ENCODE assay signal across 32 mouse cellular contexts in the genomic region with DNA sequence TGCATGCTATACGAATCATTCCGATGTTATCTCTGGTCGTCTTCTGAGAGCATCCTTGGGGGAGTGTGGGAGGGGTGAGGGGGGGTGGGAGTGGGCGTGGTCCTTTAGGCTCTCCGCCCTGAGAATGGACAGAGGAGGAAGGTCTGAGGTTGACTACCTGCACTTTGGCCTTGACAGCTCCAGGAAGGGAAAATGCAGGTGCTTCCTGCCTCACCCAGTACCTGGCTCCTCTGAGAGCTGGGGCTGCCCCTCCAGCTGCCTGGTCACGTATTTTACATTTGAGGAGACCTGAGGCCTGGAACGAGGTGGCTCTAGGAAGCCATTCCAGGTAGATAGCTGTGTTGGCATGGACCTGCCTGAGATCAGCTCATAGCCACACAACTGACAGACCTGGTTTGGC. TPM values are rescaled to one million over a fixed set of nuclear protein-coding genes. Genes with fewer than 3 reads are reported as not detected.
DNase-seq lines count a peak whose midpoint lies in the region; ATAC-seq and TF ChIP-seq lines count a peak whose summit lies in the region.
"Had no signal": no experiment of that assay in that cellular context is flagged by ENCODE, and none has a peak within 500 bp of the region (broad histone marks: within the 10 kb centered on the region; RNA-seq: fewer than 3 reads in every experiment).

No protein-coding gene starts in this region.

- no peak overlapping the region for H3K9ac ChIP-seq in midbrain, embryonic 11.5 days (ENCODE audit: low read length)
- no peak overlapping the region for H3K9ac ChIP-seq in midbrain, embryonic 14.5 days (replicated peaks; ENCODE audit: low read length)
- no peak overlapping the region for H3K9ac ChIP-seq in CH12.LX (ENCODE audit: insufficient read depth, low read depth)
- H3K9ac ChIP-seq: hindbrain, embryonic 15.5 days; kidney, embryonic 15.5 days; limb, embryonic 12.5 days; liver, postnatal 0 days had no signal

- in situ Hi-C loops in CH12.LX (cut with MboI; ENCODE audit: low pct_ligation_motif_present, low pct_unique_long_range_greater_than_20kb, low sequenced_read_pairs) = no loop called here

- H3K27me3 ChIP-seq in midbrain, embryonic 11.5 days (ENCODE audit: control insufficient read depth, insufficient read depth, low read length) = no peaks in the 10 kb centered on the region
- no peaks in the 10 kb centered on the region for H3K27me3 ChIP-seq in midbrain, embryonic 14.5 days (ENCODE audit: control insufficient read depth, insufficient read depth, low read length)
- peaks cover 25% of the 10 kb centered on the region for H3K27me3 ChIP-seq in CH12.LX (replicated peaks)
- no peaks in the 10 kb centered on the region for H3K27me3 ChIP-seq in small intestine, adult 2 months (ENCODE audit: control insufficient read depth, insufficient read depth, low read length)
- H3K27me3 ChIP-seq: hindbrain, embryonic 15.5 days; kidney, embryonic 15.5 days; limb, embryonic 12.5 days; Patski had no signal

- no peak overlapping the region for H3K27ac ChIP-seq in midbrain, embryonic 11.5 days (ENCODE audit: low read depth, low read length)
- no peak overlapping the region for H3K27ac ChIP-seq in midbrain, embryonic 14.5 days (replicated peaks; ENCODE audit: low read depth, low read length)
- no peak overlapping the region for H3K27ac ChIP-seq in CH12.LX (ENCODE audit: insufficient read depth, low read depth)
- H3K27ac ChIP-seq in small intestine, adult 2 months (ENCODE audit: insufficient read depth, low read depth, low read length) = peak overlapping the region; percentile 99
- H3K27ac ChIP-seq: forebrain, embryonic 10.5 days; hindbrain, embryonic 15.5 days; limb, embryonic 12.5 days; macrophage had no signal

- TF ChIP-seq RAD21 in CH12.LX (IDR thresholded peaks at IDR 0.05; ENCODE audit: low read depth, low read length) = no peak

- no peak for ATAC-seq in midbrain, embryonic 11.5 days (ENCODE audit: low FRiP score)
- ATAC-seq in midbrain, embryonic 14.5 days (ENCODE audit: low FRiP score, low TSS enrichment) = no peak
- ATAC-seq: forebrain, embryonic 16.5 days; liver, postnatal 0 days; lung, postnatal 0 days; Patski had no signal

- no peak for TF ChIP-seq EP300 in CH12.LX (IDR thresholded peaks at IDR 0.05; ENCODE audit: low read length)

- DNase-seq in midbrain, embryonic 11.5 days (ENCODE audit: low spot score, missing footprints) = peak; percentile 44
- DNase-seq in midbrain, embryonic 14.5 days = no peak
- peak; percentile 31 for DNase-seq in CH12.LX (ENCODE audit: extremely low read depth)
- no peak for DNase-seq in urinary bladder, postnatal 10 days (ENCODE audit: low spot score)
- DNase-seq in embryo, embryonic 11 days = no peak
- no peak for DNase-seq in ovary, postnatal 10 days (ENCODE audit: low spot score)
- DNase-seq: adrenal gland, adult 2 months; cerebellum, adult 11 months; cerebellum, postnatal 10 days; gastrocnemius, postnatal 14 days; heart, adult 11 months; layer of hippocampus, postnatal 36 days; liver, postnatal 0 days; right cerebral cortex, adult 18-20 months had no signal

- H3K36me3 ChIP-seq in midbrain, embryonic 11.5 days (ENCODE audit: control insufficient read depth, insufficient read depth, low read length) = no peaks in the 10 kb centered on the region
- H3K36me3 ChIP-seq in midbrain, embryonic 14.5 days (ENCODE audit: control insufficient read depth, insufficient read depth, low read length) = no peaks in the 10 kb centered on the region
- H3K36me3 ChIP-seq in CH12.LX (replicated peaks in 1 of 2; ENCODE audit: control insufficient read depth in 1 of 2, insufficient read depth in 1 of 2, low read length in 1 of 2) = no peaks in the 10 kb centered on the region
- peaks cover 12% of the 10 kb centered on the region for H3K36me3 ChIP-seq in small intestine, adult 2 months (ENCODE audit: control insufficient read depth, insufficient read depth, low read length)
- H3K36me3 ChIP-seq: G1E; hindbrain, embryonic 15.5 days; kidney, embryonic 15.5 days had no signal

- WGBS in midbrain, embryonic 11.5 days = 89% methylated on average over 7 of the region's 7 CpGs
- WGBS in midbrain, embryonic 14.5 days = 90% methylated on average over 7 of the region's 7 CpGs
- 23% methylated on average over 7 of the region's 7 CpGs for WGBS in small intestine, adult 2 months

- TF ChIP-seq POLR2A in CH12.LX (IDR thresholded peaks at IDR 0.05; ENCODE audit: low read depth, low read length) = no peak
- peak; percentile 74 for TF ChIP-seq POLR2A in small intestine, adult 2 months (IDR thresholded peaks at IDR 0.05; ENCODE audit: low read depth, low read length)

- no peaks in the 10 kb centered on the region for H3K9me3 ChIP-seq in midbrain, embryonic 11.5 days (ENCODE audit: control insufficient read depth, low read length)
- no peaks in the 10 kb centered on the region for H3K9me3 ChIP-seq in midbrain, embryonic 14.5 days (ENCODE audit: control insufficient read depth, low read length)
- H3K9me3 ChIP-seq in CH12.LX (replicated peaks; ENCODE audit: low read length) = peaks cover 3% of the 10 kb centered on the region
- H3K9me3 ChIP-seq: G1E; hindbrain, embryonic 15.5 days; kidney, embryonic 15.5 days; limb, embryonic 12.5 days had no signal

- H3K4me1 ChIP-seq in midbrain, embryonic 11.5 days (ENCODE audit: control insufficient read depth, insufficient read depth, low read length) = peaks cover 2% of the 10 kb centered on the region; the same call in 1 of the 2 replicates
- H3K4me1 ChIP-seq in midbrain, embryonic 14.5 days (ENCODE audit: control insufficient read depth, insufficient read depth, low read length) = peaks cover 8% of the 10 kb centered on the region
- H3K4me1 ChIP-seq in CH12.LX (ENCODE audit: control insufficient read depth in 1 of 2, insufficient read depth in 2 of 2) = peaks cover 13 to 38% of the 10 kb centered on the region in 2 experiments
- peaks cover 41% of the 10 kb centered on the region for H3K4me1 ChIP-seq in small intestine, adult 2 months (ENCODE audit: control insufficient read depth, insufficient read depth, insufficient read length, low read length)

- H3K79me2 ChIP-seq in CH12.LX (replicated peaks; ENCODE audit: control insufficient read depth, extremely low read depth, insufficient read depth, poor library complexity, severe bottlenecking) = no peaks in the 10 kb centered on the region

- H3K4me2 ChIP-seq in midbrain, embryonic 11.5 days = no peak overlapping the region
- H3K4me2 ChIP-seq in midbrain, embryonic 14.5 days (ENCODE audit: low read length) = no peak overlapping the region
- no peak overlapping the region for H3K4me2 ChIP-seq in CH12.LX (ENCODE audit: insufficient read depth, low read depth, poor library complexity, severe bottlenecking)
- H3K4me2 ChIP-seq: heart, embryonic 11.5 days; hindbrain, embryonic 15.5 days; kidney, embryonic 15.5 days; limb, embryonic 12.5 days; liver, embryonic 11.5 days had no signal

- no peak for TF ChIP-seq CTCF in CH12.LX (conservative IDR thresholded peaks at IDR 0.05 in 1 of 2, IDR thresholded peaks at IDR 0.05 in 1 of 2; ENCODE audit: low read depth in 2 of 2, low read length in 2 of 2)
- TF ChIP-seq CTCF in small intestine, adult 2 months (IDR thresholded peaks at IDR 0.05; ENCODE audit: extremely low read depth, insufficient read length, insufficient replicate concordance, low read depth, low read length) = no peak

- dilution Hi-C loops in CH12.LX (cut with MboI; ENCODE audit: extremely low pct_ligation_motif_present, extremely low pct_unique_long_range_greater_than_20kb, low sequenced_read_pairs) = no loop called here

- H3K4me3 ChIP-seq in midbrain, embryonic 11.5 days (ENCODE audit: low read depth, low read length) = no peak overlapping the region
- no peak overlapping the region for H3K4me3 ChIP-seq in midbrain, embryonic 14.5 days (replicated peaks; ENCODE audit: low read depth, low read length)
- no peak overlapping the region for H3K4me3 ChIP-seq in CH12.LX (replicated peaks in 1 of 3; ENCODE audit: low read depth in 2 of 3, low read length in 2 of 3, poor library complexity in 1 of 3)
- H3K4me3 ChIP-seq in small intestine, adult 2 months (ENCODE audit: low read depth, low read length) = peak overlapping the region; percentile 71
- H3K4me3 ChIP-seq: forebrain, embryonic 10.5 days; hindbrain, embryonic 15.5 days; kidney, embryonic 15.5 days; limb, embryonic 12.5 days had no signal

TF ChIP-seq in CH12.LX, 34 proteins besides CTCF, POLR2A, EP300 and RAD21 (continues in another document):
- no peak for TF ChIP-seq IRF4 (IDR thresholded peaks at IDR 0.05; ENCODE audit: low read depth, low read length)
- no peak for TF ChIP-seq MXI1 (IDR thresholded peaks at IDR 0.05; ENCODE audit: low read depth, low read length)
- TF ChIP-seq SMC3 (IDR thresholded peaks at IDR 0.05; ENCODE audit: low read depth, low read length) = no peak

RNA-seq across cellular contexts. Expression of gene Mgat3, which starts 19.3 kb away (rescaled TPM):
- polyA plus RNA-seq in midbrain, embryonic 11.5 days (2014; fragmentation: Nextera tagmentation; extraction: Ambion mirVana) = 8.0 and 10.7 TPM in 2 replicates
- 19.9 and 20.5 TPM in 2 replicates for polyA plus RNA-seq in midbrain, embryonic 14.5 days (2014; fragmentation: Nextera tagmentation; extraction: Ambion mirVana)
- total RNA-seq in CH12.LX (2012; rRNA removed) (0.13 and 0.21 TPM in 2 replicates), CH12.LX (2014; rRNA removed) (0.15 and 0.36 TPM in 2 replicates)
- polyA plus RNA-seq in CH12.LX (2012; ENCODE audit: insufficient read length, low read depth) = 0.05 and 0.09 TPM in 2 replicates
- 28.4 and 62.6 TPM in 2 replicates for polyA plus RNA-seq in small intestine, adult 2 months (2012; rRNA removed)
- total RNA-seq: G1E; hematopoietic stem cell, adult 5-6 weeks had no signal
- polyA plus RNA-seq: G1E had no signal

RNA-seq across cellular contexts. Expression of gene Mief1, which starts 41.0 kb away (rescaled TPM):
- 35.5 and 40.8 TPM in 2 replicates for polyA plus RNA-seq in midbrain, embryonic 11.5 days (2014; fragmentation: Nextera tagmentation; extraction: Ambion mirVana)
- polyA plus RNA-seq in midbrain, embryonic 14.5 days (2014; fragmentation: Nextera tagmentation; extraction: Ambion mirVana) = 28.1 and 41.7 TPM in 2 replicates
- total RNA-seq in CH12.LX (2012; rRNA removed) (34.4 and 35.4 TPM in 2 replicates), CH12.LX (2014; rRNA removed) (18.8 and 20.7 TPM in 2 replicates)
- 19.2 and 23.3 TPM in 2 replicates for polyA plus RNA-seq in CH12.LX (2012; ENCODE audit: insufficient read length, low read depth)
- 9.4 and 16.7 TPM in 2 replicates for polyA plus RNA-seq in small intestine, adult 2 months (2012; rRNA removed)

RNA-seq across cellular contexts. Expression of gene AC140267.1, which starts 42.8 kb away (rescaled TPM):
- polyA plus RNA-seq in midbrain, embryonic 11.5 days (2014; fragmentation: Nextera tagmentation; extraction: Ambion mirVana) = not detected in 2 replicates
- 2.1 TPM in 1 of 2 replicates, not detected in the other for polyA plus RNA-seq in midbrain, embryonic 14.5 days (2014; fragmentation: Nextera tagmentation; extraction: Ambion mirVana)
- total RNA-seq in CH12.LX (2012; rRNA removed) (not detected in 2 replicates), CH12.LX (2014; rRNA removed) (not detected in 2 replicates)
- polyA plus RNA-seq in CH12.LX (2012; ENCODE audit: insufficient read length, low read depth) = 6.5 TPM in 1 of 2 replicates, not detected in the other
- not detected in 2 replicates for polyA plus RNA-seq in small intestine, adult 2 months (2012; rRNA removed)
- total RNA-seq: hematopoietic stem cell, adult 5-6 weeks; midbrain, postnatal 0 days had no signal
- polyA plus RNA-seq: adrenal gland, adult 2 months; cortical plate, adult 2 months; embryonic facial prominence, embryonic 11.5 days; forebrain, embryonic 16.5 days; G1E; heart, embryonic 11.5 days; heart, postnatal 0 days; hindbrain, embryonic 15.5 days; kidney, embryonic 15.5 days; liver, embryonic 11.5 days; liver, postnatal 0 days; lung, postnatal 0 days; macrophage; neural tube, embryonic 14.5 days; Patski had no signal

RNA-seq across cellular contexts. Expression of gene Tab1, which starts 59.9 kb away (rescaled TPM):
- polyA plus RNA-seq in midbrain, embryonic 11.5 days (2014; fragmentation: Nextera tagmentation; extraction: Ambion mirVana) = 24.9 and 29.4 TPM in 2 replicates
- 37.9 and 42.5 TPM in 2 replicates for polyA plus RNA-seq in midbrain, embryonic 14.5 days (2014; fragmentation: Nextera tagmentation; extraction: Ambion mirVana)
- total RNA-seq in CH12.LX (2012; rRNA removed) (15.1 and 17.7 TPM in 2 replicates), CH12.LX (2014; rRNA removed) (10.4 and 12.0 TPM in 2 replicates)
- polyA plus RNA-seq in CH12.LX (2012; ENCODE audit: insufficient read length, low read depth) = 11.4 and 11.6 TPM in 2 replicates
- polyA plus RNA-seq in small intestine, adult 2 months (2012; rRNA removed) = 14.7 and 28.6 TPM in 2 replicates

Comparison
In these comparisons a context has a peak if more than half of its experiments do, and no peak if none do; other contexts are left out.
1. DNase-seq: peak in midbrain, embryonic 11.5 days (single experiment) and CH12.LX (single experiment); none in midbrain, embryonic 14.5 days (single experiment), urinary bladder, postnatal 10 days (single experiment), embryo, embryonic 11 days (single experiment) and ovary, postnatal 10 days (single experiment).